ENCODE assay signal across 8 mouse cellular contexts in genomic region chr11:119928023-119928681, GRCm38 (mm10). TPM values are rescaled to one million over a fixed set of nuclear protein-coding genes. Genes with fewer than 3 reads are reported as not detected.
DNase-seq lines count a peak whose midpoint lies in the region; ATAC-seq and TF ChIP-seq lines count a peak whose summit lies in the region.

No protein-coding gene starts in this region.

- peak; percentile 62 for DNase-seq in kidney, adult 9 months
- no peak for DNase-seq in kidney, adult 11 months
- peak; percentile 60 for DNase-seq in heart, postnatal 4 days
- DNase-seq in lung, postnatal 0 days (ENCODE audit: low spot score): peak; percentile 55
- peak; percentile 69 for DNase-seq in splenic B cell, adult 2 months (ENCODE audit: low read depth, low spot score)
- no peak for DNase-seq in hindbrain, postnatal 0 days (ENCODE audit: low spot score)

- 43% methylated on average over 16 of the region's 16 CpGs for WGBS in lung, postnatal 0 days
- 72% methylated on average over 16 of the region's 16 CpGs for WGBS in midbrain, embryonic 13.5 days
- 70% methylated on average over 16 of the region's 16 CpGs for WGBS in hindbrain, postnatal 0 days

- H3K4me1 ChIP-seq in lung, postnatal 0 days (ENCODE audit: insufficient read depth, low read depth, low read length): no peaks in the 10 kb centered on the region
- no peaks in the 10 kb centered on the region for H3K4me1 ChIP-seq in midbrain, embryonic 13.5 days (replicated peaks)
- H3K4me1 ChIP-seq in hindbrain, postnatal 0 days (ENCODE audit: insufficient read depth, low read length): no peaks in the 10 kb centered on the region

- no peak for TF ChIP-seq CTCF in lung, postnatal 0 days (IDR thresholded peaks at IDR 0.05)
- TF ChIP-seq CTCF in hindbrain, postnatal 0 days (IDR thresholded peaks at IDR 0.05; ENCODE audit: low read depth): no peak

- H3K9ac ChIP-seq in lung, postnatal 0 days (replicated peaks; ENCODE audit: low read depth): no peak overlapping the region
- H3K9ac ChIP-seq in midbrain, embryonic 13.5 days (replicated peaks): no peak overlapping the region
- H3K9ac ChIP-seq in hindbrain, postnatal 0 days (replicated peaks; ENCODE audit: low read length): no peak overlapping the region

- no peaks in the 10 kb centered on the region for H3K9me3 ChIP-seq in lung, postnatal 0 days (ENCODE audit: low read length)
- 0 out of 2 replicates have a peak, but pooled peaks cover 3% of the 10 kb centered on the region for H3K9me3 ChIP-seq in midbrain, embryonic 13.5 days
- no peaks in the 10 kb centered on the region for H3K9me3 ChIP-seq in hindbrain, postnatal 0 days (ENCODE audit: low read length)

- H3K27ac ChIP-seq in lung, postnatal 0 days (ENCODE audit: low read length): no peak overlapping the region
- H3K27ac ChIP-seq in midbrain, embryonic 13.5 days: no peak overlapping the region
- no peak overlapping the region for H3K27ac ChIP-seq in hindbrain, postnatal 0 days

- no peaks in the 10 kb centered on the region for H3K36me3 ChIP-seq in lung, postnatal 0 days (ENCODE audit: insufficient read depth, low read length)
- no peaks in the 10 kb centered on the region for H3K36me3 ChIP-seq in splenic B cell, adult 2 months (ENCODE audit: control insufficient read depth, insufficient read depth, low read length, poor library complexity, severe bottlenecking)
- no peaks in the 10 kb centered on the region for H3K36me3 ChIP-seq in midbrain, embryonic 13.5 days
- H3K36me3 ChIP-seq in hindbrain, postnatal 0 days (ENCODE audit: insufficient read depth, low read length): no peaks in the 10 kb centered on the region

- peak; percentile 84 for ATAC-seq in activated CD4-positive, CD25-positive, alpha-beta regulatory T cell, adult 4 months
- ATAC-seq in lung, postnatal 0 days: peak; percentile 47; the same call in 1 of the 2 replicates
- ATAC-seq in midbrain, embryonic 13.5 days: no peak
- ATAC-seq in hindbrain, postnatal 0 days: no peak

- no peak for TF ChIP-seq EP300 in lung, postnatal 0 days (IDR thresholded peaks at IDR 0.05)

- peak overlapping the region; percentile 29 for H3K4me2 ChIP-seq in lung, postnatal 0 days (replicated peaks; ENCODE audit: low read depth, low read length)
- no peak overlapping the region for H3K4me2 ChIP-seq in midbrain, embryonic 13.5 days (replicated peaks)
- H3K4me2 ChIP-seq in hindbrain, postnatal 0 days (ENCODE audit: low read depth, low read length): no peak overlapping the region

- H3K4me3 ChIP-seq in lung, postnatal 0 days (ENCODE audit: low read depth, low read length): no peak overlapping the region
- no peak overlapping the region for H3K4me3 ChIP-seq in midbrain, embryonic 13.5 days (replicated peaks)
- no peak overlapping the region for H3K4me3 ChIP-seq in hindbrain, postnatal 0 days (ENCODE audit: low read length)

- H3K27me3 ChIP-seq in lung, postnatal 0 days (replicated peaks; ENCODE audit: insufficient read depth, low read length): no peaks in the 10 kb centered on the region
- no peaks in the 10 kb centered on the region for H3K27me3 ChIP-seq in splenic B cell, adult 2 months (ENCODE audit: control insufficient read depth, insufficient read depth, low read length, poor library complexity, severe bottlenecking)
- no peaks in the 10 kb centered on the region for H3K27me3 ChIP-seq in midbrain, embryonic 13.5 days
- H3K27me3 ChIP-seq in hindbrain, postnatal 0 days (ENCODE audit: insufficient read depth, low read length): no peaks in the 10 kb centered on the region

RNA-seq across cellular contexts. Expression of gene Baiap2, which starts 14.4 kb away (rescaled TPM):
- 10 to 100 TPM in 1 of 2 experiments, 1 to 10 TPM in 1; 6.9 to 12.0 TPM for polyA plus RNA-seq in activated CD4-positive, CD25-positive, alpha-beta regulatory T cell, adult 4 months (2017; shearing (Covaris generic))
- 1 to 10 TPM; 8.0 to 8.3 TPM for total RNA-seq in heart, postnatal 4 days (2021)
- polyA plus RNA-seq in lung, postnatal 0 days (2015; fragmentation: Nextera tagmentation; extraction: Ambion mirVana): 42.9 and 52.6 TPM in 2 replicates
- polyA plus RNA-seq in midbrain, embryonic 13.5 days (2015; fragmentation: Nextera tagmentation; extraction: Ambion mirVana): 9.2 and 10.0 TPM in 2 replicates
- total RNA-seq in hindbrain, postnatal 0 days (2014; rRNA removed): 45.9 and 62.4 TPM in 2 replicates
- 30.8 and 31.5 TPM in 2 replicates for polyA plus RNA-seq in hindbrain, postnatal 0 days (2015; fragmentation: Nextera tagmentation; extraction: Ambion mirVana)

RNA-seq across cellular contexts. Expression of gene Chmp6, which starts 14.9 kb away (rescaled TPM):
- polyA plus RNA-seq in activated CD4-positive, CD25-positive, alpha-beta regulatory T cell, adult 4 months (2017; shearing (Covaris generic)): 10 to 100 TPM; 46.6 to 52.0 TPM
- 10 to 100 TPM; 42.4 to 43.3 TPM for total RNA-seq in heart, postnatal 4 days (2021)
- polyA plus RNA-seq in lung, postnatal 0 days (2015; fragmentation: Nextera tagmentation; extraction: Ambion mirVana): 83.6 and 89.9 TPM in 2 replicates
- 107 and 112 TPM in 2 replicates for polyA plus RNA-seq in midbrain, embryonic 13.5 days (2015; fragmentation: Nextera tagmentation; extraction: Ambion mirVana)
- total RNA-seq in hindbrain, postnatal 0 days (2014; rRNA removed): 102 and 117 TPM in 2 replicates
- 115 and 118 TPM in 2 replicates for polyA plus RNA-seq in hindbrain, postnatal 0 days (2015; fragmentation: Nextera tagmentation; extraction: Ambion mirVana)

Comparison
In these comparisons a context has a peak if more than half of its experiments do, and no peak if none do; other contexts are left out.
1. DNase-seq: peak in kidney, adult 9 months (single experiment), heart, postnatal 4 days (single experiment), lung, postnatal 0 days (single experiment) and splenic B cell, adult 2 months (single experiment); none in kidney, adult 11 months (single experiment) and hindbrain, postnatal 0 days (single experiment).
2. ATAC-seq: peak in activated CD4-positive, CD25-positive, alpha-beta regulatory T cell, adult 4 months (single experiment) and lung, postnatal 0 days (single experiment); none in midbrain, embryonic 13.5 days (single experiment) and hindbrain, postnatal 0 days (single experiment).